11 mouse cellular contexts compared by ENCODE assay signal in genomic region chr14:107656595-107656994, GRCm38 (mm10).
"Had no signal": no experiment of that assay in that cellular context is flagged by ENCODE, and none has a peak within 500 bp of the region (broad histone marks: within the 10 kb centered on the region; RNA-seq: fewer than 3 reads in every experiment).

No protein-coding gene starts in this region.

- H3K9ac ChIP-seq: limb, embryonic 12.5 days; liver, embryonic 13.5 days; liver, postnatal 0 days; lung, embryonic 15.5 days; midbrain, embryonic 13.5 days had no signal

- H3K4me1 ChIP-seq: limb, embryonic 12.5 days; liver, embryonic 13.5 days; lung, embryonic 15.5 days; midbrain, embryonic 13.5 days had no signal

- H3K4me2 ChIP-seq: limb, embryonic 12.5 days; liver, embryonic 13.5 days; lung, embryonic 15.5 days; midbrain, embryonic 13.5 days had no signal

- DNase-seq: kidney, adult 9 months; kidney, postnatal 36 days; layer of hippocampus, adult 9-11 months; liver; liver, embryonic 13.5 days; liver, postnatal 0 days had no signal

- H3K36me3 ChIP-seq: limb, embryonic 12.5 days; liver, embryonic 13.5 days; lung, embryonic 15.5 days; midbrain, embryonic 13.5 days had no signal

- H3K4me3 ChIP-seq: limb, embryonic 12.5 days; liver, embryonic 13.5 days; lung, embryonic 15.5 days; midbrain, embryonic 13.5 days had no signal

- H3K27me3 ChIP-seq: limb, embryonic 12.5 days; liver, embryonic 13.5 days; lung, embryonic 15.5 days; midbrain, embryonic 13.5 days had no signal

- H3K9me3 ChIP-seq: limb, embryonic 12.5 days; liver, embryonic 13.5 days; lung, embryonic 15.5 days; midbrain, embryonic 13.5 days had no signal

- H3K27ac ChIP-seq: kidney, postnatal 0 days; limb, embryonic 12.5 days; liver, embryonic 13.5 days; lung, embryonic 15.5 days; midbrain, embryonic 13.5 days; stomach, postnatal 0 days had no signal

- ATAC-seq: liver, postnatal 0 days; midbrain, embryonic 13.5 days had no signal
